Mouse (Mus musculus): ENCODE results near the gene Chst5.

DNA sequence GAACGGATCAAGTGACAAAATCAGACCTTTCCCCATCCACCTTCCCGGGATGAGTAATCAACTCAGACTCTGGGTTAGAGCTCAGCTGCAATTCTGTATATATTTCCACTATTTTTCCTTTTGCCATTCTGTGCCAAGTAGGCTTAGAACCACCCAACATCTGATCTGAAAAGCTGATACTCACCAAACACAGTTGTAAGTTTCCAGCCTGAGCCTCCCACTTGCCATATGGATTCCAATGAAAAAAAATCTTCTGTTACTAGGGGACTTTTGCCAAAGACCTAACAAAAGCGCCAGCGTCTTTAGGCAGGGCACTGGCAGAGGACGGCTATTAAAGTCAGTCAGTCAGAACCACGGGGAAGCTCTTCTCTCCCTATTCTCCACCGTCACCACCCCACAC lies 1.3 kb upstream of the Chst5 start:
- TF ChIP-seq CTCF (IDR thresholded peaks at IDR 0.05; ENCODE audit: extremely low read depth, insufficient read depth, low read length) (no peak), POLR2A (IDR thresholded peaks at IDR 0.05; ENCODE audit: extremely low read depth, insufficient read depth, low read length) (no peak)
